Mouse (Mus musculus) kidney, adult 8-10 months (tissue): ENCODE results near the gene Hhex.
A peak's percentile ranks its signal among the peaks of the same experiment; 100 is the strongest.

Source experiments
- DNase-seq, 2 experiments: peaks; one replicate each; pipeline ENCODE4 v3.0.0; 2022

Gene Hhex

GRCm38 (mm10) chr19:37434263-37434951, at the start of gene Hhex:
Gene Hhex, plus strand, starts transcription at chr19:37434810.
- peak; percentile 63 to 71 for DNase-seq

GRCm38 (mm10) chr19:37386126-37386525, 48.5 kb upstream of the Hhex start:
- DNase-seq, result no peak

- DNase-seq, result no peak
These were observed 42.7 kb upstream of the Hhex start for GRCm38 (mm10) chr19:37391869-37392268.

GRCm38 (mm10) chr19:37396279-37396678, 38.3 kb upstream of the Hhex start:
- DNase-seq, result no peak

GRCm38 (mm10) chr19:37400936-37401335, 33.7 kb upstream of the Hhex start:
- DNase-seq, result no peak

- peak in 1 of 2 experiments; percentile 50 for DNase-seq
These were observed 16.3 kb upstream of the Hhex start for GRCm38 (mm10) chr19:37418294-37418693.

GRCm38 (mm10) chr19:37419613-37420012, 15.0 kb upstream of the Hhex start:
- peak; percentile 48 to 54 for DNase-seq

- DNase-seq, result no peak
These were observed 6.0 kb upstream of the Hhex start for GRCm38 (mm10) chr19:37428589-37428988.

- no peak for DNase-seq
These were observed 3.4 kb upstream of the Hhex start for GRCm38 (mm10) chr19:37431139-37431756.

- no peak for DNase-seq
These were observed 1.6 kb upstream of the Hhex start for GRCm38 (mm10) chr19:37432868-37433570.

- peak in 1 of 2 experiments; percentile 21 for DNase-seq
These were observed 731 bp upstream of the Hhex start for GRCm38 (mm10) chr19:37433895-37434262.

GRCm38 (mm10) chr19:37435041-37435852, 637 bp downstream of the Hhex start:
- DNase-seq, result peak; percentile 50 to 71

GRCm38 (mm10) chr19:37435853-37436174, 1.2 kb downstream of the Hhex start:
- DNase-seq, result no peak

GRCm38 (mm10) chr19:37436514-37437288, 2.1 kb downstream of the Hhex start:
- peak in 1 of 2 experiments; percentile 13 for DNase-seq

- DNase-seq, result no peak
These were observed 2.6 kb downstream of the Hhex start for GRCm38 (mm10) chr19:37437289-37437606.

- no peak for DNase-seq
These were observed 5.6 kb downstream of the Hhex start for GRCm38 (mm10) chr19:37440181-37440580.

- DNase-seq, result no peak
These were observed 6.3 kb downstream of the Hhex start for GRCm38 (mm10) chr19:37440708-37441475.

- DNase-seq, result no peak
These were observed 8.1 kb downstream of the Hhex start for GRCm38 (mm10) chr19:37442524-37443286.

GRCm38 (mm10) chr19:37443631-37444140, 9.1 kb downstream of the Hhex start:
- DNase-seq, result no peak

GRCm38 (mm10) chr19:37448212-37448611, 13.6 kb downstream of the Hhex start:
- no peak for DNase-seq

GRCm38 (mm10) chr19:37449246-37449645, 14.6 kb downstream of the Hhex start:
- DNase-seq, result no peak
